Mouse (Mus musculus): ENCODE data around the gene Acoxl. TPM values are rescaled to one million over a fixed set of nuclear protein-coding genes. Genes with fewer than 3 reads are reported as not detected.

Gene Acoxl
- polyA plus RNA-seq, 1 experiment from 2014 or later = not detected

DNA sequence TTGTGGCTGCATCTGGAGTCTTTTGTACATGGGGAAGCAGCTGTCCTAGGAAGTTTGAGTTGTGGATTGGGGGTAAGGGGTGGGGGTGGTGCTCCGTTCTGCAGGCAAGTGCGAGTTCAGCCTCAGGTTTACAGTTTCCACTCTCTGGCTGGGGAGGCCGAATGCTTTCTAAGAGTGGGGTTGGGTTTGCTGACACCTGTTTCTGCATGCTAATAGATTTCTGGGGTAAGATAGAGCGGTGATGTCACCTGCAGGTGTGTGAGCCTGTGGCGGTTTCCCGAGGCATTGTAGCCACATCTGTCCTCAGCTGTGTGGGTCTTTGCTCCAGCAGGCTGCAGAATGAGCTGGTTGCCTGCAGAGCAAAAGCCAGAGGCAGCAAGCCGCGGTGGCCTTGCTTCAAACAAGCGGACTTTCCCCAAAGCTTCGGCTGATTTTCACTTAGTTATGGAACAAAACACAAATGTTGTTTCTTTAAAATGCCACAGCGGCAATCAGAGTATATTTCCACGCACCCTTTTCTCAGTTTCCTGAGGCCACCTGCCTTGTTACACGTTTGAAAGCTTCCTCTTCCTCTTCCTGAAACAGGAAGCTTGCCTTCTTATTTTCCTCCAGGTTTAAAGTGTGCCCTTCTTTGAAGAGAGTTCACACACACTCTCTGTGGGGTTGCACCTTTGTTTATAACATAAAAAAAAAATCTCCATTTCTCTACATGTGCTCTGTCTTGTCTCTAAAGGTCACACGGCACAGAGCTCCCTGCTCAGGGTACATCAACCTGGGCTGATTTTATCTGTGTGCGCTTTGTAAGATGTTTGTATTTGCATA lies 89.0 kb downstream of the Acoxl start:
- H3K36me3 ChIP-seq = no peaks in the 10 kb centered on the region
- no peak overlapping the region for H3K9ac ChIP-seq (replicated peaks)
- ATAC-seq (ENCODE audit: low FRiP score, low read depth) = no peak
- WGBS = 31% methylated on average over 15 of the region's 15 CpGs
- no peaks in the 10 kb centered on the region; the same call in 1 of the 2 replicates for H3K27me3 ChIP-seq
- no peak overlapping the region; the same call in 1 of the 2 replicates for H3K4me2 ChIP-seq (replicated peaks)
- no peaks in the 10 kb centered on the region for H3K9me3 ChIP-seq
- H3K4me3 ChIP-seq = no peak overlapping the region
- H3K4me1 ChIP-seq = peaks cover 23% of the 10 kb centered on the region
- H3K27ac ChIP-seq (replicated peaks) = no peak overlapping the region

DNA sequence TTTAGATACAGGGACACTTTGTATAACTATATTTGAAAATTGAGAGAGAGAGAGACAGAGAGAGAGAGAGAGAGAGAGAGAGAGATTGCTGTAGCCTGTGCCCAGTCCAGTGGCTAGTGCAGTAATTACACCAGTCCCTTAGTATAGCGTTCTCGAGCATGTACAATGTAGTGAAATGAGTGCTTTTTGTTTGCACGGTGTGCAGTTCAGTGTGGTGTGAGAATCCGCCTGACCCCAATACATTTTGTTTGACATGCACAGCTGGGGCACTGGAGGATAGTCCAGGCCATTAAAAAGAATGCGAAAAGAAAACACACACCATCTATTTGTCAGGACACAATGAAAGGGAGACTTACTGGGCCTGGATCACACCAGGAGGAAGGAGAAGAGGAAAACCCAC lies 89.6 kb downstream of the Acoxl start:
- ATAC-seq (ENCODE audit: low FRiP score, low read depth) = no peak

DNA sequence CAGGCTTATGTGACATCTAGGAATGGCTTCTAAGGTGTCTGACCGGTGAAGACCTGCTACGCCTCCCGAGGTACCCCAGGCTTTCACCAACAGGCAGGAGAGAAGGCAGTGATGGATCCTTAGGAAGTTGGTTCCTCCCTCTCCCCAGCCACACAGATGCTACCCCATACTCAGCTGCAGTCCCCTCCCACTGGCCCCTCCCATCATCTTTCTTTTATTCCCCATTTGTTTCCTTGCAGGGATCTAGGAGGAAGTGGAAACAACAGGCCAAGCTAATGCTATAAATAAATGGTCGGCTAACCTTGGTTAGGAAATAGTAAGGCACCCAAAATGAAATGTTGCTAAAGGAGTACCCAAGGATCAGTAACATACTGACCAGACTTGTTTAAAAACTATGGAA lies 90.2 kb downstream of the Acoxl start:
- no peak overlapping the region for H3K9ac ChIP-seq (replicated peaks)
- ATAC-seq (ENCODE audit: low FRiP score, low read depth) = no peak
- H3K27me3 ChIP-seq = no peaks in the 10 kb centered on the region; the same call in 1 of the 2 replicates
- no peak overlapping the region for H3K4me3 ChIP-seq
- no peak overlapping the region for H3K27ac ChIP-seq (replicated peaks)
- no peaks in the 10 kb centered on the region for H3K36me3 ChIP-seq
- no peaks in the 10 kb centered on the region for H3K9me3 ChIP-seq
- WGBS = 60% methylated on average over 4 of the region's 4 CpGs
- no peak overlapping the region for H3K4me2 ChIP-seq (replicated peaks)
- peaks cover 23% of the 10 kb centered on the region for H3K4me1 ChIP-seq

More for the DNA sequence above, 89.6 kb downstream of the Acoxl start:
- Histone ChIP-seq H3K4me3 (no peak overlapping the region), H3K9me3 (no peaks in the 10 kb centered on the region), H3K27me3 (no peaks in the 10 kb centered on the region; the same call in 1 of the 2 replicates), H3K9ac (replicated peaks) (no peak overlapping the region), H3K4me2 (replicated peaks) (no peak overlapping the region), H3K4me1 (peaks cover 23% of the 10 kb centered on the region), H3K27ac (replicated peaks) (no peak overlapping the region), H3K36me3 (no peaks in the 10 kb centered on the region)
- WGBS = 19% methylated on average over 5 of the region's 5 CpGs

DNA sequence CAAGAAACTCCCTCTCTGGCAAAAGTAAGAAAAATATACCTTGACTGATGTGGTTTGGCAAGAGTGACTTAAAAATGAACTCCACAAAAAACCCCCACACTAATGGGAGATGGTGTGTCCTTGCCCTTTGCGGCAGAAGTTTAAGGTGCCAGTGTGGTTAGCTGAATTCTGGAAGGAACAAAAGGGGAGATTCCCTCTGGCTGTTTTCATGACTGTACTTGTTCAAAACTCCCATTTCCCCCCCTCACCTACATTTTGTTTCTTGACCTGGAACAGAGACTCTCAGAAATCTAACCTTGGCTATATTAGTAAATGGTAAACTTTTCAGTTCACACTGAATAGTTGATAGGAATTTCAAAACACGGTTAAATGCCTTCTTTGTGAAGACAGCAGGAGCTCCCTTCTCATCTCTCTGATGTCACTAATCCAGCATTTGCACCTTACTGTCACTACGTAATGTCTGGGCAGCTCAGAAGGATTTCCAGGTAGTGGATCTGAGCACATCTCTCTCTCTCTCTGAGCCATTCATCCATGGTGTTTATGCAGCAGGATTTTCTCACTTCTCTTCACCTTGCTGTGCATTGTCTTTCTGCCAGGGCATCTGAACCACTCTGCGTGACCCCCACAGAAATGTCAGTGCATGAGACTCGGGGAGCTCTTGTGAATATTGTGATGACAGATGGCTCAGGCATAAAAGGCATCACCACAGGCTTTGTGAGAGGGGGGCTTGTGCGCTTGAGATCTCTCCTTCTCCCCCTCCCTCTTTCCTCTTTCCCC lies 91.5 kb downstream of the Acoxl start:
- Histone ChIP-seq H3K4me2 (replicated peaks) (no peak overlapping the region), H3K36me3 (no peaks in the 10 kb centered on the region), H3K4me1 (peaks cover 23% of the 10 kb centered on the region), H3K9me3 (no peaks in the 10 kb centered on the region), H3K27ac (replicated peaks) (no peak overlapping the region), H3K27me3 (no peaks in the 10 kb centered on the region; the same call in 1 of the 2 replicates), H3K4me3 (no peak overlapping the region), H3K9ac (replicated peaks) (no peak overlapping the region)
- WGBS = 55% methylated on average over 6 of the region's 6 CpGs
- no peak for ATAC-seq (ENCODE audit: low FRiP score, low read depth)

DNA sequence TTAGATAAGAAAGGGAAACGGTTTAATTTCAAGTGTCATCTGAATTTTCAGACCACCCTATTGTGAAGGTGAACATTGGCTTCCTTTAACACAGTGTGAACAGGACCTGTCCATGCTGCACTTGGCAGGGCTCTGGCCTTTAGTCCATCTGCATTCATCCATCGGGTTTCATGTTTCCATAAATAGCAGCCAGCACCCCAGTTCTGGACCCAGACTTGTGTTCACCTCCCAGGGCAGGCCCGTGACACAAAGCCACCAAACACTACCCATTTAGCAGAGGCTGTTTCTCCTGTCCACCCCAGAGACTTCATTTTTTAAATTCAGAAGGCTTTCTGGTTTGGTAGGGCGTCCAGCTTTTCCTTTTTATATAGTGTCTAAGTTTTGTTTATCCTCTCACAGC lies 92.9 kb downstream of the Acoxl start:
- WGBS = 83% methylated on average over 4 of the region's 4 CpGs
- Histone ChIP-seq H3K27me3 (no peaks in the 10 kb centered on the region; the same call in 1 of the 2 replicates), H3K9ac (replicated peaks) (no peak overlapping the region), H3K27ac (replicated peaks) (no peak overlapping the region), H3K36me3 (no peaks in the 10 kb centered on the region), H3K4me1 (peaks cover 20% of the 10 kb centered on the region), H3K4me3 (no peak overlapping the region), H3K9me3 (no peaks in the 10 kb centered on the region), H3K4me2 (replicated peaks) (no peak overlapping the region)
- ATAC-seq (ENCODE audit: low FRiP score, low read depth) = no peak

DNA sequence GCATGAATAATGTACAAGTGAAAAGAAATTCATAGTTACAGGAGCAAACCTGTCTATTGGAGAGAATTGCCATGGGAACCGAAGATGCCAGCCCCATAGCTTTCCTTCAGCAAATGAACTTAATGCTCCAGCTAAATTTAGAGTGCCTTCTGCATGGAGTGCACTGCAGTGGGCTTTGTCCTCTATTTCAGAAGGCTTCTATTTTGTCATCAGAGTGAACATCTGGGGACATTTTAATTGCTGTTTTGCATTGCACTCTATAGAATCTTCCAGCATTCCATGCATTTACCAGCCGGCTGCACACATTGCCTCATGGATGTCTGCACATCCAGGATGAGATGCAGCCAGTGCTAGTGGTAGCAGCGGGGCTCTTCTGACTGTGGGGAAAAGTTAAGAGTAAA lies 94.9 kb downstream of the Acoxl start:
- no peaks in the 10 kb centered on the region for H3K27me3 ChIP-seq
- WGBS = 86% methylated on average over 3 of the region's 3 CpGs
- ATAC-seq (ENCODE audit: low FRiP score, low read depth) = no peak

DNA sequence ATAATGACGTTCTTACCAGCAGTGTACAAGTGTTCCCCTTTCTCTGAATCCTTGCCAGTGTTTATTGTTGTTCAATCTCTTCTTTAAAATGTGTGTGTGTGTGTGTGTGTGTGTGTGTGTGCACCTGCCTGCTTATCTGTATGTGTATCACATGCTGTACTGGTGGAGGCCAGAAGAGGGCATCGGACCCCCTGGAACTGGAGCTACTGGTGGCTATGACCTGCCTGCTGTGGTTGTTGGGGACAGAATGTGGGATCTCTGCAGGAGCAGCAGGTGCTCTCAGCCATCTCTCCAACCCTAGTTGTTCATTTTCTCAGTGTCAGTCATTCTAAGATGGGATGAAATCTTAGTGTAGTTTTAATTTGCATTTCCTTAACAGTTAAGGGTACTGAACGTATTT lies 98.4 kb downstream of the Acoxl start:
- ATAC-seq (ENCODE audit: low FRiP score, low read depth) = no peak
- Histone ChIP-seq H3K4me1 (no peaks in the 10 kb centered on the region), H3K9ac (replicated peaks) (no peak overlapping the region), H3K4me3 (no peak overlapping the region), H3K27ac (replicated peaks) (no peak overlapping the region), H3K4me2 (replicated peaks) (no peak overlapping the region), H3K27me3 (no peaks in the 10 kb centered on the region), H3K9me3 (no peaks in the 10 kb centered on the region), H3K36me3 (no peaks in the 10 kb centered on the region)
- WGBS = 88% methylated on average over 3 of the region's 3 CpGs

More for the DNA sequence above, 94.9 kb downstream of the Acoxl start:
- H3K4me1 ChIP-seq = peaks cover 4% of the 10 kb centered on the region
- no peak overlapping the region for H3K9ac ChIP-seq (replicated peaks)
- no peak overlapping the region for H3K4me3 ChIP-seq
- H3K4me2 ChIP-seq (replicated peaks) = no peak overlapping the region
- H3K9me3 ChIP-seq = no peaks in the 10 kb centered on the region
- H3K36me3 ChIP-seq = no peaks in the 10 kb centered on the region
- H3K27ac ChIP-seq (replicated peaks) = no peak overlapping the region

DNA sequence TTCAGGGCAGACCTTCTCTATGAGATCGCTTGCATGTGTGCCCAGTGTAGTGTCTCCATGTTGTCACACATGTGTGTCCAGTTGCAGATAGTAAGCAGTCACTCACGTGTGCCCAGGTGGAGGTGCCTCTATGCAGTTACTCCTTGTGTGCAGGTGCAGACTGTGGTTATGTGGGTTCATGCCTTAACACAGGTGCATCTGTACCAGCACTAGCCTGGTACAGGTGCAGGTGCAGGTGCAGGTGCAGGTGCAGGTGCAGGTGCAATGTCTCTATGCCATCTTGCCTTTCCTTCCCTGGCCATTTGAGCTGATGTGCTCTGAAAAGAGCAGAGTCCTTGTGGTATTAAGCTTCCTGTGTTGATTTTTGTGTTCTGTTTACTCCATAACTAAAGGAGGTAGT lies 100.5 kb downstream of the Acoxl start:
- Histone ChIP-seq H3K27me3 (no peaks in the 10 kb centered on the region), H3K4me1 (no peaks in the 10 kb centered on the region), H3K9me3 (no peaks in the 10 kb centered on the region), H3K9ac (replicated peaks) (no peak overlapping the region), H3K36me3 (no peaks in the 10 kb centered on the region), H3K4me2 (replicated peaks) (no peak overlapping the region), H3K27ac (replicated peaks) (no peak overlapping the region), H3K4me3 (no peak overlapping the region)
- WGBS = 84% methylated on average over 2 of the region's 2 CpGs
- ATAC-seq (ENCODE audit: low FRiP score, low read depth) = no peak

DNA sequence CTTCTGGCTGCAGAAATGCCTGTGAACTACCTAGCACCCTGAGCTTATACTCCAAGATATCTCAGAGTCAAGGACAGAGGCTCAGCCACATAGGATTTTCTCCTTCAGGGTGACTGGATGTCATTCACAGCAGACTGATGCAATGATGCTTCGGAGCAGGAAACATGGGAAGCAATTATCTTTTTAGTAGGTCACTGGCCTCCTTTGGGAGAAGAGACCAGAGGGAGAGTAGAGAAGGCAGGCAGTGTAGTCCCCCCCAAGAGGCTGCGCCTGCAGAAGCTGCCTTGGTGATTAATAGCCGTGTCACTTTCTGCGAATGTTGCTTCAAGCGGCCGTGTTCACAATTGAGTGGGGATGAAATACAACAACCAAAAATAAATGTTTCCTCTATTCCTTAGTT lies 121.9 kb downstream of the Acoxl start:
- no peak for ATAC-seq (ENCODE audit: low FRiP score, low read depth)
- WGBS = 63% methylated on average over 6 of the region's 6 CpGs
- no peak overlapping the region for H3K9ac ChIP-seq (replicated peaks)

DNA sequence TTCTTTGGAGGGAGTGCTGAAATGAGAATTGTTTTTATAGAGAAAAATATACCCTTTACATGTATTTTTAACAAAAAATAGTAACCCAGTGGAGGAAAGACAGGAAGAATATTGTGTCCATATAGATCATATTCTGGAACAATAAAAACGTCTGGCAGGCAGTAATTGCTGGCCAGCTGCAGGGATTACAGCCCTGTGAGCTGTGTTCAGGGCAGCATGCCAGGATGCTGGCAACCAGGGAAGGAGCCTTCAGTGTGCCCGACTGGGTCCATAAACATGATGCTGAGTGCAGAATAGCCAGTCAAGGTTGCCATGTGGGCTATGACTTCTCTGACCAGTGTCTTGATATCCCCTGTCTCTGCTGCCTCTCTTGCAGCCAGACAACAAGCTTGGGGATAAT lies 122.5 kb downstream of the Acoxl start:
- Histone ChIP-seq H3K27ac (replicated peaks) (no peak overlapping the region), H3K9ac (replicated peaks) (no peak overlapping the region), H3K9me3 (no peaks in the 10 kb centered on the region), H3K4me3 (no peak overlapping the region), H3K36me3 (no peaks in the 10 kb centered on the region), H3K27me3 (no peaks in the 10 kb centered on the region), H3K4me2 (replicated peaks) (no peak overlapping the region), H3K4me1 (peaks cover 5% of the 10 kb centered on the region; the same call in 1 of the 2 replicates)
- no peak for ATAC-seq (ENCODE audit: low FRiP score, low read depth)
- WGBS = 46% methylated on average over 2 of the region's 2 CpGs

More for the DNA sequence above, 121.9 kb downstream of the Acoxl start:
- H3K36me3 ChIP-seq = no peaks in the 10 kb centered on the region
- no peaks in the 10 kb centered on the region for H3K9me3 ChIP-seq
- peaks cover 5% of the 10 kb centered on the region; the same call in 1 of the 2 replicates for H3K4me1 ChIP-seq
- H3K4me3 ChIP-seq = no peak overlapping the region
- no peaks in the 10 kb centered on the region for H3K27me3 ChIP-seq
- H3K27ac ChIP-seq (replicated peaks) = 0 out of 2 replicates have a peak overlapping the region, but pooled peaks have one; percentile 15
- no peak overlapping the region for H3K4me2 ChIP-seq (replicated peaks)

DNA sequence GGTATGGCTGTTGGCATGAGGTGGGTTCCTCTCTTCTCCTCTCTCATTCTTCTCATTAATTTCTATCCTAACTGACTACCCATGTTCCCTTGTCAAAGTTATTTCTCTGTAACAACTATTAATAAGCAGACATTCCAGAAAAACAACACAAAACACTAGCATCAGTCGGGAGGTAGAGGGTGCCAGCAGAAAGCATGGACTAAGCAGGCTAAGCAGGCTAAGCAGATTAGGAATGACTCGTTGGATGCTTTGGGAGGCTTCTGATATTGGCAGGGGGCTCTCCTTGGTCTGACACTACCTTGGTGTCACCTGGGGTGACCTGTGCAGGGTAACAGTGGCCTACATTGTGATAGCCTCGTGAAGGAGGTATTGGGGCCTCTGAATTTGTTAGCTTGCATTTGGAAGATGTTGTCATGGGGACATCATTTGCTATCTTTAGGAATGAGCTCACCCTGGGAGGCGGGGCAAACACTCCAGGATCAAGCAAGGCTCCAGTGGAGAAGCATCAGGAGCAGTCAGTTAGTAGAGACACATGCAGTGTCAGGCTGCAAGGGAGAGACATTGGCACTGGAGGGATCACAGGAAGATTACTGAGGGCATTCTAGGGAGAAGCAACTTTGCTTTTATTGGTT lies 123.2 kb downstream of the Acoxl start:
- no peak overlapping the region for H3K4me3 ChIP-seq
- H3K9ac ChIP-seq (replicated peaks) = no peak overlapping the region
- no peaks in the 10 kb centered on the region for H3K9me3 ChIP-seq
- no peak overlapping the region for H3K4me2 ChIP-seq (replicated peaks)
- H3K27ac ChIP-seq (replicated peaks) = no peak overlapping the region
- H3K36me3 ChIP-seq = no peaks in the 10 kb centered on the region
- ATAC-seq (ENCODE audit: low FRiP score, low read depth) = no peak
- H3K4me1 ChIP-seq = peaks cover 5% of the 10 kb centered on the region; the same call in 1 of the 2 replicates
- H3K27me3 ChIP-seq = no peaks in the 10 kb centered on the region
- 23% methylated on average over 4 of the region's 4 CpGs for whole genome bisulfite sequencing

DNA sequence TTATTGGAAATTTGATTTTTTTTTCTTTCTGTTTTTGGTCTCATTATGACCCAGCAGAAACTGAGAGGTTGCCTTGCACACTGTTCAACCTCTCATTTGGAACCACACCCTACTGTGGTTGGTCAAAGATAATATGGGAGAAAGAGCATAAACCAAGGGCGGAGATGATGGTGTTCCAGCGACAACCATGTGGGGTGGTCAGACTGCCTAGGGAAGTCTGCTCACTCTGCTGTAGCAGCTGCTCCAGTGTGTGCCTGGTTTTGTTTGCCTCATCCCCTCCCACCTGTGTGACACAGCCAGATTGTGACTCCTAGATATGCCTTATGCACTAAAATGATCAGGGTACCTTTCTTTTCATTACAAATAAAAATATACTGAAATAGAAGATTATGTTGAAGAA lies 130.3 kb downstream of the Acoxl start:
- H3K4me3 ChIP-seq = no peak overlapping the region
- ATAC-seq (ENCODE audit: low FRiP score, low read depth) = no peak
- H3K27me3 ChIP-seq = no peaks in the 10 kb centered on the region
- no peaks in the 10 kb centered on the region for H3K9me3 ChIP-seq
- no peak overlapping the region for H3K4me2 ChIP-seq (replicated peaks)
- H3K9ac ChIP-seq (replicated peaks) = no peak overlapping the region
- H3K36me3 ChIP-seq = no peaks in the 10 kb centered on the region
- H3K4me1 ChIP-seq = no peaks in the 10 kb centered on the region
- H3K27ac ChIP-seq (replicated peaks) = no peak overlapping the region
- 88% methylated on average over 2 of the region's 2 CpGs for WGBS

All from midbrain, embryonic 12.5 days (tissue).